ENCODE assay signal across 17 mouse cellular contexts in the genomic region with DNA sequence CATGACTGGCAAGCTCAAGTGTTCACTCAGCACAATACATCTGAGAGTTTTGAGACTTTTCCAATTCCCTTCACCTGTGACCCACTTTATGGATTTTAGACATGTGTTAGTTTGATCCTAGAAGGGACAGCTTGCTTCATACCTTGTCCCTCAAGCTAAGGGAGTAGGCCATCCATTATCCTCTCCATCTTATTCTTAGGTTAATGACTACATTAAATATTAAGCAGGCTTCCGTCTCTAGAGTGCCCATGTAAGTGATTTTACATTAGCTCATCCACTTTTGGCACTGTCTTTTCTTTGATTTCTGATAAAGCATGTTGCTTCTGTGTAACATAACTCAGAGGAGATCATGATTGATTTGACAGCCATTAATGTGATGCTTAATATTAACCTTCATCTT.
A peak's percentile ranks its signal among the peaks of the same experiment; 100 is the strongest.
DNase-seq lines count a peak whose midpoint lies in the region; ATAC-seq lines count a peak whose summit lies in the region.
"Had no signal": no experiment of that assay in that cellular context is flagged by ENCODE, and none has a peak within 500 bp of the region (broad histone marks: within the 10 kb centered on the region; RNA-seq: fewer than 3 reads in every experiment).

No protein-coding gene starts in this region.

- H3K36me3 ChIP-seq in hindbrain, embryonic 13.5 days, result no peaks in the 10 kb centered on the region
- H3K36me3 ChIP-seq in hindbrain, embryonic 14.5 days (replicated peaks; ENCODE audit: control insufficient read depth, insufficient read depth), result no peaks in the 10 kb centered on the region
- H3K36me3 ChIP-seq in neural tube, embryonic 13.5 days, result no peaks in the 10 kb centered on the region
- no peaks in the 10 kb centered on the region for H3K36me3 ChIP-seq in neural tube, embryonic 14.5 days (ENCODE audit: control insufficient read depth, insufficient read depth, low read length)
- H3K36me3 ChIP-seq: embryonic facial prominence, embryonic 13.5 days; forebrain, embryonic 15.5 days had no signal

- H3K4me2 ChIP-seq in hindbrain, embryonic 13.5 days, result no peak overlapping the region
- H3K4me2 ChIP-seq in hindbrain, embryonic 14.5 days (replicated peaks), result no peak overlapping the region
- H3K4me2 ChIP-seq in neural tube, embryonic 13.5 days, result no peak overlapping the region
- H3K4me2 ChIP-seq in neural tube, embryonic 14.5 days (ENCODE audit: low read depth, low read length), result no peak overlapping the region
- H3K4me2 ChIP-seq: embryonic facial prominence, embryonic 13.5 days; forebrain, embryonic 13.5 days; forebrain, embryonic 15.5 days had no signal

- ATAC-seq in hindbrain, embryonic 13.5 days (ENCODE audit: low FRiP score), result peak; percentile 39; the same call in 1 of the 2 replicates
- ATAC-seq in hindbrain, embryonic 14.5 days (ENCODE audit: low FRiP score), result no peak
- ATAC-seq in neural tube, embryonic 13.5 days (ENCODE audit: low read depth), result peak; percentile 74
- ATAC-seq in neural tube, embryonic 14.5 days (ENCODE audit: low read depth), result peak; percentile 73; the same call in 1 of the 2 replicates
- ATAC-seq: forebrain, embryonic 13.5 days; forebrain, embryonic 15.5 days; forebrain, postnatal 0 days had no signal

- no peaks in the 10 kb centered on the region for H3K9me3 ChIP-seq in hindbrain, embryonic 13.5 days
- no peaks in the 10 kb centered on the region for H3K9me3 ChIP-seq in hindbrain, embryonic 14.5 days (ENCODE audit: control insufficient read depth, low read length)
- no peaks in the 10 kb centered on the region for H3K9me3 ChIP-seq in neural tube, embryonic 13.5 days
- H3K9me3 ChIP-seq in neural tube, embryonic 14.5 days (ENCODE audit: control insufficient read depth, low read length), result no peaks in the 10 kb centered on the region
- H3K9me3 ChIP-seq: embryonic facial prominence, embryonic 13.5 days; forebrain, embryonic 13.5 days; forebrain, embryonic 15.5 days had no signal

- H3K4me1 ChIP-seq in hindbrain, embryonic 13.5 days (replicated peaks), result no peaks in the 10 kb centered on the region
- H3K4me1 ChIP-seq in hindbrain, embryonic 14.5 days (replicated peaks; ENCODE audit: control insufficient read depth, insufficient read depth, low read length), result peaks cover 8% of the 10 kb centered on the region; the same call in 1 of the 2 replicates
- H3K4me1 ChIP-seq in neural tube, embryonic 13.5 days (replicated peaks), result no peaks in the 10 kb centered on the region; the same call in 1 of the 2 replicates
- H3K4me1 ChIP-seq in neural tube, embryonic 14.5 days (ENCODE audit: control insufficient read depth, insufficient read depth, low read length), result no peaks in the 10 kb centered on the region
- H3K4me1 ChIP-seq: embryonic facial prominence, embryonic 13.5 days; forebrain, embryonic 13.5 days; forebrain, embryonic 15.5 days had no signal

- no peak for DNase-seq in hindbrain, embryonic 14.5 days (ENCODE audit: low spot score)
- no peak for DNase-seq in neural tube, embryonic 10.5 days (ENCODE audit: extremely low spot score, low spot score)
- peak; percentile 16 for DNase-seq in retina, postnatal 1 day
- DNase-seq in kidney, adult 9 months, result no peak
- no peak for DNase-seq in liver
- DNase-seq: adrenal gland, adult 8-10 months; cerebellum, adult 11-12 months; cerebellum, adult 2 months; cerebellum, adult 9-10 months; cerebellum, postnatal 25 days; forebrain, postnatal 0 days had no signal

- no peak overlapping the region for H3K9ac ChIP-seq in hindbrain, embryonic 13.5 days
- no peak overlapping the region for H3K9ac ChIP-seq in hindbrain, embryonic 14.5 days
- no peak overlapping the region for H3K9ac ChIP-seq in neural tube, embryonic 13.5 days
- H3K9ac ChIP-seq in neural tube, embryonic 14.5 days (replicated peaks; ENCODE audit: low read depth, low read length), result no peak overlapping the region
- H3K9ac ChIP-seq: embryonic facial prominence, embryonic 13.5 days; forebrain, embryonic 13.5 days; forebrain, embryonic 15.5 days; forebrain, postnatal 0 days had no signal

- H3K4me3 ChIP-seq in hindbrain, embryonic 13.5 days, result no peak overlapping the region
- H3K4me3 ChIP-seq in hindbrain, embryonic 14.5 days (replicated peaks; ENCODE audit: low read length), result no peak overlapping the region
- no peak overlapping the region for H3K4me3 ChIP-seq in neural tube, embryonic 13.5 days
- no peak overlapping the region for H3K4me3 ChIP-seq in neural tube, embryonic 14.5 days (ENCODE audit: low read depth, low read length)
- H3K4me3 ChIP-seq: embryonic facial prominence, embryonic 13.5 days; forebrain, embryonic 13.5 days; forebrain, embryonic 15.5 days had no signal

- no peak overlapping the region for H3K27ac ChIP-seq in hindbrain, embryonic 13.5 days
- H3K27ac ChIP-seq in hindbrain, embryonic 14.5 days, result no peak overlapping the region
- no peak overlapping the region for H3K27ac ChIP-seq in neural tube, embryonic 13.5 days (replicated peaks)
- no peak overlapping the region for H3K27ac ChIP-seq in neural tube, embryonic 14.5 days (ENCODE audit: low read depth, low read length)
- H3K27ac ChIP-seq: embryonic facial prominence, embryonic 13.5 days; forebrain, embryonic 13.5 days; forebrain, embryonic 15.5 days had no signal

- H3K27me3 ChIP-seq in hindbrain, embryonic 13.5 days, result no peaks in the 10 kb centered on the region
- no peaks in the 10 kb centered on the region for H3K27me3 ChIP-seq in hindbrain, embryonic 14.5 days (ENCODE audit: control insufficient read depth, insufficient read depth, low read length)
- H3K27me3 ChIP-seq in neural tube, embryonic 13.5 days, result no peaks in the 10 kb centered on the region
- H3K27me3 ChIP-seq in neural tube, embryonic 14.5 days (ENCODE audit: control insufficient read depth, insufficient read depth, low read length), result no peaks in the 10 kb centered on the region
- H3K27me3 ChIP-seq: embryonic facial prominence, embryonic 13.5 days; forebrain, embryonic 13.5 days; forebrain, embryonic 15.5 days had no signal

- WGBS in hindbrain, embryonic 13.5 days, result 79% methylated on average over 1 of the region's 1 CpGs
- 69% methylated on average over 1 of the region's 1 CpGs for WGBS in hindbrain, embryonic 14.5 days
- 68% methylated on average over 1 of the region's 1 CpGs for WGBS in neural tube, embryonic 13.5 days
- WGBS in neural tube, embryonic 14.5 days, result 72% methylated on average over 1 of the region's 1 CpGs
